Mouse (Mus musculus) liver, adult 2 months (tissue): ENCODE data around the gene Cib4.

Experiments used
- CTCF ChIP-seq: fragments of 200-500 bp; IDR thresholded peaks from 2 replicates; pipeline ENCODE4 v1.5.1; 2011; ENCODE audit warnings: low read depth, low read length, control low read depth
- POLR2A ChIP-seq: fragments of 200-500 bp; IDR thresholded peaks from 2 replicates; pipeline ENCODE4 v1.6.1; 2011; ENCODE audit warnings: low read length, control low read depth; ENCODE audit not compliant: insufficient read depth; ENCODE audit errors: extremely low read depth

- TF ChIP-seq POLR2A (no peak), CTCF (no peak)
Observed at GRCm38 (mm10) chr5:30513111-30513510, 32.5 kb downstream of the Cib4 start.
